Mouse (Mus musculus) lung, postnatal 0 days (tissue): ENCODE results near the gene Tesc.

Experiments used
- CTCF ChIP-seq: IDR thresholded peaks from 2 replicates; pipeline ENCODE4 v1.5.1; 2016; ENCODE audit warnings: antibody characterized with exemption, mild to moderate bottlenecking
- EP300 ChIP-seq: IDR thresholded peaks from 2 replicates; pipeline ENCODE4 v1.6.1; 2016; ENCODE audit warnings: antibody characterized with exemption, mild to moderate bottlenecking, control low read depth

GRCm38 (mm10) chr5:118067984-118068494, 40.5 kb downstream of the Tesc start:
- TF ChIP-seq EP300 (no peak), CTCF (no peak)
